Comparison of ENCODE assay signal across 12 mouse cellular contexts in genomic region chr13:46908387-46908786, GRCm38 (mm10).
"Had no signal": no experiment of that assay in that cellular context is flagged by ENCODE, and none has a peak within 500 bp of the region (broad histone marks: within the 10 kb centered on the region; RNA-seq: fewer than 3 reads in every experiment).

No protein-coding gene starts in this region.

- H3K9ac ChIP-seq: limb, embryonic 13.5 days; liver, embryonic 12.5 days; liver, embryonic 15.5 days; lung, embryonic 15.5 days had no signal

- H3K27ac ChIP-seq: limb, embryonic 10.5 days; liver, embryonic 12.5 days; liver, embryonic 15.5 days; lung, embryonic 15.5 days had no signal

- H3K9me3 ChIP-seq: limb, embryonic 10.5 days; limb, embryonic 13.5 days; liver, embryonic 12.5 days; liver, embryonic 15.5 days; lung, embryonic 15.5 days had no signal

- H3K4me2 ChIP-seq: limb, embryonic 13.5 days; liver, embryonic 12.5 days; liver, embryonic 15.5 days; lung, embryonic 15.5 days; midbrain, embryonic 11.5 days had no signal

- H3K27me3 ChIP-seq: limb, embryonic 13.5 days; liver, embryonic 12.5 days; liver, embryonic 15.5 days; lung, embryonic 15.5 days had no signal

- ATAC-seq: liver, embryonic 12.5 days had no signal

- H3K4me3 ChIP-seq: layer of hippocampus, adult 2 months; limb, embryonic 10.5 days; limb, embryonic 13.5 days; liver, embryonic 12.5 days; liver, embryonic 15.5 days; lung, embryonic 15.5 days had no signal

- DNase-seq: kidney, postnatal 25 days; layer of hippocampus, adult 9-11 months; liver; thymus, adult 18-20 months; thymus, postnatal 36 days had no signal

- H3K36me3 ChIP-seq: liver, embryonic 12.5 days; liver, embryonic 15.5 days; lung, embryonic 15.5 days had no signal
